Mouse (Mus musculus): ENCODE results near the gene Pebp1. TPM values are rescaled to one million over a fixed set of nuclear protein-coding genes. Genes with fewer than 3 reads are reported as not detected.

The Pebp1 gene
- polyA plus RNA-seq, 1 experiment from 2014 or later = 885 TPM

DNA sequence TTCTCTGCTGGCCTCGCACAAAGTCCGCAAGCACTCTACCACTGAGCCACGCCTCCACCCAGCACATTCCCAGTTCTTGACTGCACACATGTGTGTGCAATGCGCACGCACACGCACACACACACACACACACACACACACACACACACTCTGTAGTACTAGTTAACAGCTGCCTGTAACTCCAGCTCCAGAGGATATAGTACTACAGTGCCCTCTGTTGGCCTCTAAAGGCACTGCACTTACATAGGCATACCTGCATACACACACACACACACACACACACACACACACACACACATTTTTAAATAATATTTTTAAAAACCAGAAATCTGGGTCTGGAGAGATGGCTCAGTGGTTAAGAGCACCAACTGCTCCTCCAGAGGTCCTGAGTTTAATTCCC lies 9.6 kb downstream of the Pebp1 start:
- H3K27ac ChIP-seq (ENCODE audit: low read length) = no peak overlapping the region
- no peak overlapping the region for H3K9ac ChIP-seq (replicated peaks; ENCODE audit: low read length)
- H3K4me2 ChIP-seq (replicated peaks; ENCODE audit: low read depth, low read length) = no peak overlapping the region
- WGBS = 95% methylated on average over 6 of the region's 6 CpGs
- H3K9me3 ChIP-seq (ENCODE audit: low read length) = no peaks in the 10 kb centered on the region
- no peak overlapping the region for H3K4me3 ChIP-seq (ENCODE audit: low read length)
- H3K27me3 ChIP-seq (ENCODE audit: insufficient read depth, low read length) = no peaks in the 10 kb centered on the region
- ATAC-seq (ENCODE audit: low FRiP score, low TSS enrichment) = no peak
- peaks cover 18% of the 10 kb centered on the region for H3K36me3 ChIP-seq (ENCODE audit: insufficient read depth, low read length)
- H3K4me1 ChIP-seq (ENCODE audit: insufficient read depth, low read length) = peaks cover 5% of the 10 kb centered on the region; the same call in 1 of the 2 replicates

DNA sequence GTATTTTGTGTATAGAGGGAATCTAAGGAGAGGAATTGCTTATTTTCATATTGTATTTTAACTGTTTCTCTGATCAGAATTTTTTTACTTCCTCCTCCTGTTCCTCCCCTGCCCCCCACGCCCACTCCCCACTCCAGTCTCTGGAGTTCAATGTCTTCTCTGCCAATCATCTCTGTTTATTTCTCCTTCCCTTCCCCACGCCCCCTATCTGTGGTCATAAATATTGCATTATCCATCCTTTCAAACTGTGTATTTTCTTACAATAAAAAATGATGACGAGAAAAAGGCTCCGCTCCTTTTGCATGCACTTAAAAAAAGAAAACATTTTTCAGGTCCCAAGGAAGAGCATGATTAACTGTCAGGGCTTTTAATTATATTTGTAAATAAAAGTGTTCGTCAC lies 12.6 kb downstream of the Pebp1 start:
- ATAC-seq (ENCODE audit: low FRiP score, low TSS enrichment) = no peak
- no peaks in the 10 kb centered on the region for H3K27me3 ChIP-seq (ENCODE audit: insufficient read depth, low read length)
- 45% methylated on average over 5 of the region's 5 CpGs for WGBS
- peaks cover 5% of the 10 kb centered on the region; the same call in 1 of the 2 replicates for H3K4me1 ChIP-seq (ENCODE audit: insufficient read depth, low read length)
- no peak overlapping the region for H3K4me3 ChIP-seq (ENCODE audit: low read length)
- no peaks in the 10 kb centered on the region for H3K36me3 ChIP-seq (ENCODE audit: insufficient read depth, low read length)
- no peak overlapping the region for H3K9ac ChIP-seq (replicated peaks; ENCODE audit: low read length)
- H3K4me2 ChIP-seq (replicated peaks; ENCODE audit: low read depth, low read length) = no peak overlapping the region
- H3K9me3 ChIP-seq (ENCODE audit: low read length) = no peaks in the 10 kb centered on the region
- no peak overlapping the region for H3K27ac ChIP-seq (ENCODE audit: low read length)

GRCm38 (mm10) chr5:117271945-117272344 lies 15.5 kb downstream of the Pebp1 start:
- no peak overlapping the region for H3K4me3 ChIP-seq (ENCODE audit: low read length)
- no peaks in the 10 kb centered on the region for H3K36me3 ChIP-seq (ENCODE audit: insufficient read depth, low read length)
- H3K27ac ChIP-seq (ENCODE audit: low read length) = no peak overlapping the region
- H3K4me2 ChIP-seq (replicated peaks; ENCODE audit: low read depth, low read length) = no peak overlapping the region
- WGBS = 92% methylated on average over 14 of the region's 14 CpGs
- ATAC-seq (ENCODE audit: low FRiP score, low TSS enrichment) = no peak
- no peaks in the 10 kb centered on the region for H3K27me3 ChIP-seq (ENCODE audit: insufficient read depth, low read length)
- no peaks in the 10 kb centered on the region for H3K9me3 ChIP-seq (ENCODE audit: low read length)
- peaks cover 3% of the 10 kb centered on the region; the same call in 1 of the 2 replicates for H3K4me1 ChIP-seq (ENCODE audit: insufficient read depth, low read length)
- H3K9ac ChIP-seq (replicated peaks; ENCODE audit: low read length) = no peak overlapping the region

- H3K9ac ChIP-seq (replicated peaks; ENCODE audit: low read length) = no peak overlapping the region
- no peak for ATAC-seq (ENCODE audit: low FRiP score, low TSS enrichment)
- peaks cover 3% of the 10 kb centered on the region; the same call in 1 of the 2 replicates for H3K4me1 ChIP-seq (ENCODE audit: insufficient read depth, low read length)
- H3K27ac ChIP-seq (ENCODE audit: low read length) = no peak overlapping the region
- H3K36me3 ChIP-seq (ENCODE audit: insufficient read depth, low read length) = 0 out of 2 replicates have a peak, but pooled peaks cover 4% of the 10 kb centered on the region
- WGBS = 95% methylated on average over 12 of the region's 12 CpGs
- H3K4me3 ChIP-seq (ENCODE audit: low read length) = no peak overlapping the region
- no peaks in the 10 kb centered on the region for H3K9me3 ChIP-seq (ENCODE audit: low read length)
- H3K4me2 ChIP-seq (replicated peaks; ENCODE audit: low read depth, low read length) = no peak overlapping the region
- no peaks in the 10 kb centered on the region for H3K27me3 ChIP-seq (ENCODE audit: insufficient read depth, low read length)
Observed at GRCm38 (mm10) chr5:117269395-117269794, 18.0 kb downstream of the Pebp1 start.

GRCm38 (mm10) chr5:117268749-117269148 lies 18.7 kb downstream of the Pebp1 start:
- no peak for ATAC-seq (ENCODE audit: low FRiP score, low TSS enrichment)
- H3K36me3 ChIP-seq (ENCODE audit: insufficient read depth, low read length) = peaks cover 9% of the 10 kb centered on the region
- peaks cover 1% of the 10 kb centered on the region; the same call in 1 of the 2 replicates for H3K9me3 ChIP-seq (ENCODE audit: low read length)
- H3K4me1 ChIP-seq (ENCODE audit: insufficient read depth, low read length) = no peaks in the 10 kb centered on the region
- H3K27ac ChIP-seq (ENCODE audit: low read length) = no peak overlapping the region
- no peaks in the 10 kb centered on the region for H3K27me3 ChIP-seq (ENCODE audit: insufficient read depth, low read length)
- H3K4me2 ChIP-seq (replicated peaks; ENCODE audit: low read depth, low read length) = no peak overlapping the region
- no peak overlapping the region for H3K9ac ChIP-seq (replicated peaks; ENCODE audit: low read length)
- no peak overlapping the region for H3K4me3 ChIP-seq (ENCODE audit: low read length)
- WGBS = 52% methylated on average over 5 of the region's 5 CpGs

GRCm38 (mm10) chr5:117267913-117268312 lies 19.5 kb downstream of the Pebp1 start:
- Histone ChIP-seq H3K36me3 (ENCODE audit: insufficient read depth, low read length) (peaks cover 14% of the 10 kb centered on the region), H3K27me3 (ENCODE audit: insufficient read depth, low read length) (no peaks in the 10 kb centered on the region), H3K4me2 (replicated peaks; ENCODE audit: low read depth, low read length) (no peak overlapping the region), H3K27ac (ENCODE audit: low read length) (no peak overlapping the region), H3K9me3 (ENCODE audit: low read length) (peaks cover 4% of the 10 kb centered on the region; the same call in 1 of the 2 replicates), H3K9ac (replicated peaks; ENCODE audit: low read length) (no peak overlapping the region), H3K4me3 (ENCODE audit: low read length) (no peak overlapping the region), H3K4me1 (ENCODE audit: insufficient read depth, low read length) (no peaks in the 10 kb centered on the region)
- no peak for ATAC-seq (ENCODE audit: low FRiP score, low TSS enrichment)
- WGBS = 60% methylated on average over 14 of the region's 14 CpGs

DNA sequence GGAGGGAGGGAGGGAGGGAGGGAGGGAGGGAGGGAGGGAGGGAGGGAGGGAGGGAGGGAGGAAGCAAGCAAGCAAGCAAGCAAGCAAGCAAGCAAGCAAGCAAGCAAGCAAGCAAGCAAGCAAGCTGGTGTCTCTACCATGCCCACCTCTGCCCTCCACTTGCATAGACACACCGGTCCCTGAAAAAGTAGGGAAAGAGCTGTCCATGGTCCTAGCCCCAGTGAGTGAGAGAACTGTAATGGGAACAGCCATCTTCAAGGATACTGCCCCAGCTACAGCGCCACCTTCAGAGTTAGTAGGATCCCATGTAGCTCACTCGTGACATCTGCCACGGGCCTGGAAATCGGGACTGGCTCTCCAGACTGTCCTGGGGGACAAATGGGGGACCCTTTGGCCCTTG lies 22.7 kb downstream of the Pebp1 start:
- 46% methylated on average over 5 of the region's 5 CpGs for WGBS
- H3K4me3 ChIP-seq (ENCODE audit: low read length) = no peak overlapping the region
- H3K4me2 ChIP-seq (replicated peaks; ENCODE audit: low read depth, low read length) = no peak overlapping the region
- H3K9ac ChIP-seq (replicated peaks; ENCODE audit: low read length) = no peak overlapping the region
- no peaks in the 10 kb centered on the region for H3K27me3 ChIP-seq (ENCODE audit: insufficient read depth, low read length)
- H3K27ac ChIP-seq (ENCODE audit: low read length) = no peak overlapping the region
- peaks cover 4% of the 10 kb centered on the region; the same call in 1 of the 2 replicates for H3K9me3 ChIP-seq (ENCODE audit: low read length)
- no peaks in the 10 kb centered on the region for H3K4me1 ChIP-seq (ENCODE audit: insufficient read depth, low read length)
- H3K36me3 ChIP-seq (ENCODE audit: insufficient read depth, low read length) = peaks cover 14% of the 10 kb centered on the region
- ATAC-seq (ENCODE audit: low FRiP score, low TSS enrichment) = no peak

DNA sequence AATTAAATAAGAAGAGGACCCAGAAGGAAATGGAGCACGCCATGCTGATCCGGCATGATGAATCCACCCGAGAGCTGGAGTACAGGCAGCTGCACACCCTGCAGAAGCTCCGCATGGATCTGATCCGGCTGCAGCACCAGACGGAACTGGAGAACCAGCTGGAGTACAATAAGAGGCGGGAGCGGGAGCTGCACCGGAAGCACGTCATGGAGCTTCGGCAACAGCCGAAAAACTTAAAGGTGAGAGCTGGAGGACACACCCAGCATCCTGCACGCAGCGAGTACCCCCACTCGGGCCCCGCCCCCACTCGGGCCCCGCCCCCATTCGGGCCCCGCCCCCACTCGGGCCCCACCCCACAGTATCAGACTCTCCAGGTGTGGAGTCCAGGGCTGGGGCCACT lies 23.9 kb downstream of the Pebp1 start:
- peaks cover 14% of the 10 kb centered on the region for H3K36me3 ChIP-seq (ENCODE audit: insufficient read depth, low read length)
- whole genome bisulfite sequencing = 91% methylated on average over 16 of the region's 21 CpGs
- H3K9me3 ChIP-seq (ENCODE audit: low read length) = peaks cover 4% of the 10 kb centered on the region; the same call in 1 of the 2 replicates
- H3K27ac ChIP-seq (ENCODE audit: low read length) = no peak overlapping the region
- ATAC-seq (ENCODE audit: low FRiP score, low TSS enrichment) = no peak
- H3K9ac ChIP-seq (replicated peaks; ENCODE audit: low read length) = no peak overlapping the region
- no peak overlapping the region for H3K4me3 ChIP-seq (ENCODE audit: low read length)
- no peak overlapping the region for H3K4me2 ChIP-seq (replicated peaks; ENCODE audit: low read depth, low read length)
- H3K4me1 ChIP-seq (ENCODE audit: insufficient read depth, low read length) = no peaks in the 10 kb centered on the region
- H3K27me3 ChIP-seq (ENCODE audit: insufficient read depth, low read length) = no peaks in the 10 kb centered on the region

DNA sequence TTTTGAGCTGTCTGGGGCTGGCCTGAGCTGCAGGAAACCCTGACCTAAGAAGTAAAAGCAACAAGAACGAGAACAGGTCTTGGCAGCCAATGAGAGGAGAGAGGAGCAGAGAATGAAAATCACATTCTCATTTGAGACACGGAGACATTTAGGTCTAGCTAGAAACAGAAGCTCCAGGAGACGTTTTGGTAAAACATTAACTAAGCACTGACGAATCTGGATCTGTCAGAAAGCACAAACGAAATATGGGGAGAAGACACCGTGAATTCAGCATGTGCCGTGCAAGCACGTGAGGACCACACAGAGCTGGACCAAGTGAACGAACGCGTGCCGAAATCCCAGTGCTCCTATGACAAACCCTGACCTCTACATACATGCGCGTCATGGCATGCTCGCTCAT lies 29.1 kb downstream of the Pebp1 start:
- no peak overlapping the region for H3K4me3 ChIP-seq (ENCODE audit: low read length)
- H3K27ac ChIP-seq (ENCODE audit: low read length) = no peak overlapping the region
- H3K36me3 ChIP-seq (ENCODE audit: insufficient read depth, low read length) = peaks cover 9% of the 10 kb centered on the region
- no peaks in the 10 kb centered on the region for H3K27me3 ChIP-seq (ENCODE audit: insufficient read depth, low read length)
- ATAC-seq (ENCODE audit: low FRiP score, low TSS enrichment) = no peak
- no peaks in the 10 kb centered on the region for H3K4me1 ChIP-seq (ENCODE audit: insufficient read depth, low read length)
- WGBS = 85% methylated on average over 15 of the region's 15 CpGs
- no peak overlapping the region for H3K4me2 ChIP-seq (replicated peaks; ENCODE audit: low read depth, low read length)
- no peaks in the 10 kb centered on the region for H3K9me3 ChIP-seq (ENCODE audit: low read length)
- H3K9ac ChIP-seq (replicated peaks; ENCODE audit: low read length) = no peak overlapping the region

DNA sequence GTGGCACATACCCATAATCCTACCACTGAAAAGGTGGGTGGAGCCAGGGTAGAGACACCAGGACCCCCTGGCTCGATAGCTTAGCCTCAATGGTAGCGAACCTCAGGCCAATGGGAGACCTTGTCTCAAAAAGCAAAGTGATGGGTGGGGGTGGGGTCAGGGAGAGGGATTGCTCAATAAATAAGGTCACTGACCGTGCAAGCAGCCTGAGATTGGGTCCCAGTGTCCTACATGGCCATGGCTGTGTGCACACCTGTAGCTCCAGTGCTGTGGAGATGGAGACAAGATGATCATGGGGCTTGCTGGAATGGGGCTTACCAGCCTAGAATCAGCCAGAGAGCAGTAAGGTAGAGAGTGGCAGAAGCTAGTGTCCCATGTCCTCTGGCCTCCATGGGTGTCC lies 35.7 kb downstream of the Pebp1 start:
- Histone ChIP-seq H3K4me1 (ENCODE audit: insufficient read depth, low read length) (0 out of 2 replicates have a peak, but pooled peaks cover 4% of the 10 kb centered on the region), H3K9ac (replicated peaks; ENCODE audit: low read length) (no peak overlapping the region), H3K36me3 (ENCODE audit: insufficient read depth, low read length) (peaks cover 9% of the 10 kb centered on the region), H3K27me3 (ENCODE audit: insufficient read depth, low read length) (no peaks in the 10 kb centered on the region), H3K4me2 (replicated peaks; ENCODE audit: low read depth, low read length) (no peak overlapping the region), H3K9me3 (ENCODE audit: low read length) (no peaks in the 10 kb centered on the region), H3K27ac (ENCODE audit: low read length) (no peak overlapping the region), H3K4me3 (ENCODE audit: low read length) (no peak overlapping the region)
- ATAC-seq (ENCODE audit: low FRiP score, low TSS enrichment) = no peak
- 93% methylated on average over 3 of the region's 3 CpGs for WGBS

Data from kidney, embryonic 16.5 days (tissue).